Mouse (Mus musculus): ENCODE measurements at regions not wholly inside any gene's neighbourhood (a gene's known extent, or its start where the extent isn't known, plus 50 kb on each side); places are given as distances from the start of the nearest gene placed in this dataset.

DNA sequence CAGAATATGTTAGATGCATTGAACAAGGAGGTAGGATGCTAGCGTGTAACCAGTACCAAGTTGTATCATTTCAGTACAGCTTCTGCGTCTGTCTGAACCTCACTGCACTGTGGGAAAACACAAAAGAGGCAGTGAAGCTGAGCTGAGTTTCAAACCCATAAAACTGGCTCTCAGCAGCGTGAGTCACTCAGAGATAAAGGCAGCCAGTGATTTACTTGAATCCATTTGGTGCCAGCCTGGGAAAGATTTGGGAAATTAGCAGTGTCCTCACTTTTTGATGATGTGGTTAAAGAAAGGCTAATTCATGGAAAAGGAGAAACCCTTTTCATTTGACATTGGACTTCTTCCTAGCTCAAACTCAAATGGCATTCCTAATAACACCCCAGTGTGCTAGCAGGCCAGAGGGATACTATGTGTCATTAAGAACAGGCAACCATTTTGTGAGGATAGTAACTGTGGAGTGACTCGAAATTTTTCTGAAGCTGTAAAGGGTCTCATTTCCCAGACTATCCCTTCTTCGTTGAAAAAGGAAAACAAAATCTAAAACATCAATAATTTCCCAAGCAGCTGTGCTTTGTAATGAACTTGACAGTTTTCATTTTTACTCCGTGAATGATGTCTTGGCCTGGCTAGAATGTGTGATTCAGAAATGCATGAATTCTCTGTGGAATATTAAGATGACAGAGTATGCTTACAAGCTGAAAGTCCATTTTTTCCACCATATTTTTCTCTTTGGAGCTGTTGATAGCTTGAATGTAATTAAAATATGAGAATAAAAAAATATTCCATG, 85.8 kb upstream of the Cerkl start:
- TF ChIP-seq POLR2A (IDR thresholded peaks at IDR 0.05; ENCODE audit: insufficient read length, low read depth) = no peak
- TF ChIP-seq TCF3 (IDR thresholded peaks at IDR 0.05; ENCODE audit: insufficient read length, low read depth) = no peak
- TF ChIP-seq E2F4 (IDR thresholded peaks at IDR 0.05; ENCODE audit: insufficient read depth) = no peak
- TF ChIP-seq TCF12 (IDR thresholded peaks at IDR 0.05; ENCODE audit: insufficient read depth, poor library complexity, severe bottlenecking) = no peak
- no peak for TF ChIP-seq SRF (IDR thresholded peaks at IDR 0.05; ENCODE audit: control insufficient read depth, insufficient read length, low read depth)
- TF ChIP-seq POLR2AphosphoS2 (IDR thresholded peaks at IDR 0.05; ENCODE audit: insufficient read length, low read depth) = no peak
- no peak for TF ChIP-seq MYOG (IDR thresholded peaks at IDR 0.05; ENCODE audit: control insufficient read depth in 1 of 3, insufficient read depth in 1 of 3, insufficient read length in 2 of 3, low read depth in 2 of 3)
- TF ChIP-seq USF1 (IDR thresholded peaks at IDR 0.05; ENCODE audit: low read depth) = no peak
- TF ChIP-seq MAX (IDR thresholded peaks at IDR 0.05; ENCODE audit: low read depth) = no peak
- no peak for TF ChIP-seq MYOD1 (IDR thresholded peaks at IDR 0.05; ENCODE audit: control insufficient read depth in 1 of 3, insufficient read length in 2 of 3, low read depth in 2 of 3)
- TF ChIP-seq REST (IDR thresholded peaks at IDR 0.05; ENCODE audit: insufficient read depth, insufficient read length) = no peak
